Mouse (Mus musculus): Measurements from ENCODE around the gene Crybg3.
"Not testable (repeated sequence)": the region's sequence is repeated elsewhere in the genome, so short reads cannot be mapped to it uniquely, and the experiment has no call there.

Crybg3 gene

GRCm38 (mm10) chr16:59531243-59531642, 69.5 kb downstream of the Crybg3 start:
- no peak for DNase-seq (ENCODE audit: low spot score)

GRCm38 (mm10) chr16:59529570-59529969, 71.2 kb downstream of the Crybg3 start:
- no peak for DNase-seq (ENCODE audit: low spot score)

- no peak for DNase-seq (ENCODE audit: low spot score)
Measured at GRCm38 (mm10) chr16:59526939-59527338, 73.8 kb downstream of the Crybg3 start.

- no peak for DNase-seq (ENCODE audit: low spot score)
Measured at GRCm38 (mm10) chr16:59521752-59522423, 78.9 kb downstream of the Crybg3 start.

- no peak for DNase-seq (ENCODE audit: low spot score)
Measured at GRCm38 (mm10) chr16:59517447-59518219, 83.1 kb downstream of the Crybg3 start.

- DNase-seq (ENCODE audit: low spot score), result no peak
Measured at GRCm38 (mm10) chr16:59516965-59517364, 83.8 kb downstream of the Crybg3 start.

GRCm38 (mm10) chr16:59515169-59515568, 85.6 kb downstream of the Crybg3 start:
- no peak for DNase-seq (ENCODE audit: low spot score)

- DNase-seq (ENCODE audit: low spot score), result no peak
Measured at GRCm38 (mm10) chr16:59509830-59510229, 90.9 kb downstream of the Crybg3 start.

- DNase-seq (ENCODE audit: low spot score), result no peak
Measured at GRCm38 (mm10) chr16:59499180-59499579, 101.6 kb downstream of the Crybg3 start.

- DNase-seq (ENCODE audit: low spot score), result no peak
Measured at GRCm38 (mm10) chr16:59497947-59498346, 102.8 kb downstream of the Crybg3 start.

GRCm38 (mm10) chr16:59493199-59493598, 107.6 kb downstream of the Crybg3 start:
- DNase-seq (ENCODE audit: low spot score), result no peak

GRCm38 (mm10) chr16:59487975-59488548, 112.7 kb downstream of the Crybg3 start:
- DNase-seq (ENCODE audit: low spot score), result no peak

- DNase-seq (ENCODE audit: low spot score), result no peak
Measured at GRCm38 (mm10) chr16:59487239-59487638, 113.5 kb downstream of the Crybg3 start.

- DNase-seq (ENCODE audit: low spot score), result no peak
Measured at GRCm38 (mm10) chr16:59477955-59478354, 122.8 kb downstream of the Crybg3 start.

- peak; percentile 53 for DNase-seq (ENCODE audit: low spot score)
Measured at GRCm38 (mm10) chr16:59474788-59475187, 126.0 kb downstream of the Crybg3 start.

- no peak for DNase-seq (ENCODE audit: low spot score)
Measured at GRCm38 (mm10) chr16:59472546-59472945, 128.2 kb downstream of the Crybg3 start.

GRCm38 (mm10) chr16:59471637-59472278, 129.0 kb downstream of the Crybg3 start, which contains the start of gene Riox2:
Riox2 (plus strand) TSS chr16:59471775.
- DNase-seq (ENCODE audit: low spot score), result peak; percentile 78

- no peak for DNase-seq (ENCODE audit: low spot score)
Measured at GRCm38 (mm10) chr16:59469846-59470245, 130.9 kb downstream of the Crybg3 start.

- DNase-seq (ENCODE audit: low spot score), result no peak
Measured at GRCm38 (mm10) chr16:59463973-59464372, 136.8 kb downstream of the Crybg3 start.

- no peak for DNase-seq (ENCODE audit: low spot score)
Measured at GRCm38 (mm10) chr16:59463567-59463966, 137.2 kb downstream of the Crybg3 start.

- DNase-seq (ENCODE audit: low spot score), result not testable (repeated sequence)
Measured at GRCm38 (mm10) chr16:59459259-59459861, 141.4 kb downstream of the Crybg3 start.

GRCm38 (mm10) chr16:59451813-59452212, 149.0 kb downstream of the Crybg3 start:
- no peak for DNase-seq (ENCODE audit: low spot score)

Measured in ovary, postnatal 36 days (tissue).